Mouse (Mus musculus): ENCODE results near the gene Tpp1. TPM values are rescaled to one million over a fixed set of nuclear protein-coding genes. Genes with fewer than 3 reads are reported as not detected.
A peak's percentile ranks its signal among the peaks of the same experiment; 100 is the strongest.
"Not testable (repeated sequence)": the region's sequence is repeated elsewhere in the genome, so short reads cannot be mapped to it uniquely, and the experiment has no call there.

Tpp1 gene
- polyA plus RNA-seq, 1 experiment from 2014 or later = 78.8 TPM

GRCm38 (mm10) chr7:105753281-105753680, 1.2 kb upstream of the Tpp1 start:
- no peaks in the 10 kb centered on the region for H3K27me3 ChIP-seq
- ATAC-seq (ENCODE audit: borderline replicate concordance, extremely low read depth, low FRiP score, low TSS enrichment) = no peak
- H3K4me1 ChIP-seq = peaks cover 10% of the 10 kb centered on the region
- no peak overlapping the region for H3K27ac ChIP-seq
- H3K9me3 ChIP-seq = no peaks in the 10 kb centered on the region
- no peak overlapping the region for H3K4me2 ChIP-seq
- no peak overlapping the region for H3K9ac ChIP-seq
- H3K4me3 ChIP-seq = no peak overlapping the region
- peaks cover 48% of the 10 kb centered on the region for H3K36me3 ChIP-seq
- WGBS = 90% methylated on average over 10 of the region's 10 CpGs

GRCm38 (mm10) chr7:105752716-105753115, 681 bp upstream of the Tpp1 start:
- no peaks in the 10 kb centered on the region for H3K27me3 ChIP-seq
- H3K27ac ChIP-seq = no peak overlapping the region
- peaks cover 42% of the 10 kb centered on the region for H3K36me3 ChIP-seq
- H3K4me3 ChIP-seq = no peak overlapping the region
- peaks cover 10% of the 10 kb centered on the region for H3K4me1 ChIP-seq
- H3K9ac ChIP-seq = no peak overlapping the region
- WGBS = 89% methylated on average over 2 of the region's 2 CpGs
- peak; percentile 0; the same call in 1 of the 2 replicates for ATAC-seq (ENCODE audit: borderline replicate concordance, extremely low read depth, low FRiP score, low TSS enrichment)
- no peaks in the 10 kb centered on the region for H3K9me3 ChIP-seq
- no peak overlapping the region for H3K4me2 ChIP-seq

GRCm38 (mm10) chr7:105747776-105748175, 4.3 kb downstream of the Tpp1 start:
- peaks cover 16% of the 10 kb centered on the region; the same call in 1 of the 2 replicates for H3K36me3 ChIP-seq
- H3K4me2 ChIP-seq = no peak overlapping the region
- no peak for ATAC-seq (ENCODE audit: borderline replicate concordance, extremely low read depth, low FRiP score, low TSS enrichment)
- no peaks in the 10 kb centered on the region for H3K9me3 ChIP-seq
- no peak overlapping the region for H3K27ac ChIP-seq
- WGBS = 73% methylated on average over 2 of the region's 2 CpGs
- H3K9ac ChIP-seq = no peak overlapping the region
- H3K4me1 ChIP-seq = peaks cover 17% of the 10 kb centered on the region
- H3K27me3 ChIP-seq = no peaks in the 10 kb centered on the region
- H3K4me3 ChIP-seq = no peak overlapping the region

- peak; percentile 95 for ATAC-seq (ENCODE audit: borderline replicate concordance, extremely low read depth, low FRiP score, low TSS enrichment)
- peak within 1 kb of the TSS; percentile 87 for H3K9ac ChIP-seq
- no peaks in the 10 kb centered on the region for H3K27me3 ChIP-seq
- peak within 1 kb of the TSS; percentile 81 for H3K27ac ChIP-seq
- peaks cover 47% of the 10 kb centered on the region for H3K36me3 ChIP-seq
- peaks cover 20% of the 10 kb centered on the region for H3K4me1 ChIP-seq
- H3K4me2 ChIP-seq = peak within 1 kb of the TSS; percentile 87
- H3K4me3 ChIP-seq = peak within 1 kb of the TSS; percentile 96
- no peaks in the 10 kb centered on the region for H3K9me3 ChIP-seq
- under 1% methylated on average over 67 of the region's 67 CpGs for WGBS
Observed at GRCm38 (mm10) chr7:105743926-105744590, 8.0 kb downstream of the Tpp1 start, which contains the start of gene Taf10. TSS of gene Taf10 (minus strand) at chr7:105744361.

GRCm38 (mm10) chr7:105743246-105743925, 8.6 kb downstream of the Tpp1 start:
- not testable (repeated sequence) for H3K27me3 ChIP-seq; H3K9me3 ChIP-seq; ATAC-seq (ENCODE audit: borderline replicate concordance, extremely low read depth, low FRiP score, low TSS enrichment)
- Histone ChIP-seq H3K4me1 (peaks cover 26% of the 10 kb centered on the region), H3K27ac (0 out of 2 replicates have a peak overlapping the region, but pooled peaks have one; percentile 81), H3K36me3 (peaks cover 44% of the 10 kb centered on the region), H3K4me2 (peak overlapping the region; percentile 87), H3K9ac (peak overlapping the region; percentile 87), H3K4me3 (peak overlapping the region; percentile 96)
- WGBS = 28% methylated on average over 20 of the region's 20 CpGs

GRCm38 (mm10) chr7:105742539-105743215, 9.4 kb downstream of the Tpp1 start:
- not testable (repeated sequence) for H3K27me3 ChIP-seq; H3K27ac ChIP-seq; H3K9me3 ChIP-seq; ATAC-seq (ENCODE audit: borderline replicate concordance, extremely low read depth, low FRiP score, low TSS enrichment)
- 71% methylated on average over 7 of the region's 7 CpGs for WGBS
- Histone ChIP-seq H3K4me1 (peaks cover 33% of the 10 kb centered on the region), H3K36me3 (peaks cover 43% of the 10 kb centered on the region), H3K9ac (0 out of 2 replicates have a peak overlapping the region, but pooled peaks have one; percentile 87), H3K4me3 (peak overlapping the region; percentile 96), H3K4me2 (peak overlapping the region; percentile 87; the same call in 1 of the 2 replicates)

- Histone ChIP-seq H3K4me3 (no peak overlapping the region), H3K27ac (no peak overlapping the region), H3K4me2 (no peak overlapping the region), H3K4me1 (peaks cover 37% of the 10 kb centered on the region), H3K9ac (no peak overlapping the region), H3K9me3 (no peaks in the 10 kb centered on the region), H3K36me3 (peaks cover 43% of the 10 kb centered on the region), H3K27me3 (no peaks in the 10 kb centered on the region)
- no peak for ATAC-seq (ENCODE audit: borderline replicate concordance, extremely low read depth, low FRiP score, low TSS enrichment)
- 92% methylated on average over 9 of the region's 9 CpGs for WGBS
Observed at GRCm38 (mm10) chr7:105741978-105742377, 10.1 kb downstream of the Tpp1 start.

GRCm38 (mm10) chr7:105740851-105741250, 11.2 kb downstream of the Tpp1 start:
- WGBS = 78% methylated on average over 6 of the region's 6 CpGs
- Histone ChIP-seq H3K27me3 (no peaks in the 10 kb centered on the region), H3K27ac (no peak overlapping the region), H3K36me3 (peaks cover 34% of the 10 kb centered on the region), H3K4me2 (no peak overlapping the region), H3K4me3 (no peak overlapping the region), H3K9me3 (no peaks in the 10 kb centered on the region), H3K4me1 (peaks cover 37% of the 10 kb centered on the region), H3K9ac (no peak overlapping the region)
- ATAC-seq (ENCODE audit: borderline replicate concordance, extremely low read depth, low FRiP score, low TSS enrichment) = no peak

GRCm38 (mm10) chr7:105740089-105740795, 11.8 kb downstream of the Tpp1 start:
- Histone ChIP-seq H3K4me1 (peaks cover 41% of the 10 kb centered on the region), H3K4me3 (no peak overlapping the region), H3K36me3 (peaks cover 34% of the 10 kb centered on the region), H3K9ac (no peak overlapping the region), H3K27ac (no peak overlapping the region), H3K9me3 (no peaks in the 10 kb centered on the region), H3K27me3 (no peaks in the 10 kb centered on the region), H3K4me2 (no peak overlapping the region)
- WGBS = 89% methylated on average over 13 of the region's 13 CpGs
- no peak for ATAC-seq (ENCODE audit: borderline replicate concordance, extremely low read depth, low FRiP score, low TSS enrichment)

- H3K4me3 ChIP-seq = peak overlapping the region; percentile 90
- 1% methylated on average over 3 of the region's 3 CpGs for WGBS
- peak; percentile 80 for ATAC-seq (ENCODE audit: borderline replicate concordance, extremely low read depth, low FRiP score, low TSS enrichment)
- H3K27me3 ChIP-seq = no peaks in the 10 kb centered on the region
- H3K27ac ChIP-seq = peak overlapping the region; percentile 94
- H3K4me1 ChIP-seq = peaks cover 48% of the 10 kb centered on the region
- no peaks in the 10 kb centered on the region for H3K9me3 ChIP-seq
- H3K36me3 ChIP-seq = peaks cover 43% of the 10 kb centered on the region
- 0 out of 2 replicates have a peak overlapping the region, but pooled peaks have one; percentile 14 for H3K9ac ChIP-seq
- peak overlapping the region; percentile 73 for H3K4me2 ChIP-seq
Observed at GRCm38 (mm10) chr7:105738948-105739347, 13.1 kb downstream of the Tpp1 start.

- Histone ChIP-seq H3K27me3 (no peaks in the 10 kb centered on the region), H3K36me3 (peaks cover 49% of the 10 kb centered on the region), H3K4me2 (peak overlapping the region; percentile 73), H3K4me1 (peaks cover 46% of the 10 kb centered on the region), H3K27ac (peak overlapping the region; percentile 94), H3K9ac (peak overlapping the region; percentile 98; the same call in 1 of the 2 replicates), H3K4me3 (peak overlapping the region; percentile 90), H3K9me3 (no peaks in the 10 kb centered on the region)
- ATAC-seq (ENCODE audit: borderline replicate concordance, extremely low read depth, low FRiP score, low TSS enrichment) = no peak
- 68% methylated on average over 2 of the region's 2 CpGs for WGBS
Observed at GRCm38 (mm10) chr7:105738286-105738685, 13.7 kb downstream of the Tpp1 start.
